Mouse (Mus musculus) C2C12 (cell line): ENCODE data around the gene Mier3.

Experiments used
- CTCF ChIP-seq: IDR thresholded peaks from one replicate; pipeline ENCODE4 v1.5.1; 2011; ENCODE audit not compliant: control insufficient read depth, insufficient read depth, insufficient read length
- MAX ChIP-seq: IDR thresholded peaks from one replicate; pipeline ENCODE4 v1.6.1; 2011; ENCODE audit warnings: mild to moderate bottlenecking, control low read depth
- MYOG ChIP-seq: IDR thresholded peaks from one replicate; pipeline ENCODE4 v1.6.1; 2011; ENCODE audit not compliant: control insufficient read depth, insufficient read length; ENCODE audit errors: extremely low read depth
- USF1 ChIP-seq: IDR thresholded peaks from one replicate; pipeline ENCODE4 v1.6.1; 2011; ENCODE audit warnings: low read depth, mild to moderate bottlenecking, control low read depth, moderate library complexity

DNA sequence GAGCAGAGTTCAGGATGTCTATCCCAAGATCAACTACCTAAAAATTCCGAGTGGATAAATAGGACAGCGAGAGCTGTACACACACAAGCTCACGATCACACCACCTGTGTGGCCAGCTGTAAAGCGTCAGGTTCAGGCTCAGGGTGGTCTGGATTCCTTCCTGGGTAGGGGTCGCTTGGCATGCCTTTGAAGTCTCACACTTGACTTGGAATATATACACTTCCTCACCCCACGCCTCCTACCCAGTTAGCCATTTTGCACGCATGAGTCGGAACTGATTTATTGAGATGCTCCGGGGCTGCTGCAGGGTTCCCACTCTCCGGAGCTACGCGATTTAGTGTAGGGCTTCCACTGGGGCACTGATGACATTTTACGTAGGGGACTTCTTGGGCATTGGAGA is 20.7 kb upstream of the Mier3 start:
- TF ChIP-seq MAX (no peak), CTCF (no peak), USF1 (no peak), MYOG (no peak)
